Mouse (Mus musculus) kidney, adult 8-10 months (tissue): Measurements from ENCODE around the gene Taf4.

ENCODE experiments used
- DNase-seq, 2 experiments: peaks; one replicate each; pipeline ENCODE4 v3.0.0; 2022

Taf4 gene

DNA sequence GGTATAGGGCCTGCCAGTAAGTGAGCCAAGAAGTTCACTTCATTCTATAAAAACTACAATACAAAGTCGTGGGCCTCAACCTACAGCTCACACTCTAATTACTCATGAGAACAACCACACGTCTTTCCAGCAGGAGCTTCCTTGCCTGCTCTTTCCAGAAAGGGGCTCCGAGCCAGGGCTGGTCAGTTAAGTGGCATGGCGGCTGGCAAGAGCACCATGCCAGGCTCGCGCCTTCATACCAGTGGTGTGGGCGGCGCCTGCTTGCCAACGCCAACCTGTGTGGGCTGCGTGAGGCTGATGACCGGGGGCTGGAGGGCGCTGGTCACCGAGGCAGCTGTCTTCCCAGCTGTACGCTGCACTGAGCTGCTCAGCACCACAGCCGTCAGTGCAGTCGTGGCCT, 44.7 kb downstream of the Taf4 start:
- no peak for DNase-seq

DNA sequence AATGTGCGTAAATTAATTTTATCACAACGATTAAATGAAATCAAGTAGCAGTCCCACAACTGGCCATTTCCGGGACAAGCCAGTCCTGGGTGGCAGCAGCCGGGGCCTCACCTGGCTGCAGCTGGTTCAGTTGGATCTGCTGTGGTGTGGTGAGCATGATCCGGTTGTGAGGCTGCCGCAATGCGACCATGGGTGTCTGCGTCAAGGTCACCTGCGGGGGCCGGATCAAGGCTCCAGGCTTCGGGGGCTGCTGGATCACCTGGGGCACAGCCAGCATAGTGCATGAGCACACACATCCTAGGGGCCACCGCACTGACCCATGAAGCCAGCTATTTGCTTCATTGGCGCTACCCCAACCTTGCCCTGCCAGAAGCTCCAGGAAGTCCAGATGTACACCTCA, 47.3 kb downstream of the Taf4 start:
- DNase-seq: peak; percentile 55 to 59

DNA sequence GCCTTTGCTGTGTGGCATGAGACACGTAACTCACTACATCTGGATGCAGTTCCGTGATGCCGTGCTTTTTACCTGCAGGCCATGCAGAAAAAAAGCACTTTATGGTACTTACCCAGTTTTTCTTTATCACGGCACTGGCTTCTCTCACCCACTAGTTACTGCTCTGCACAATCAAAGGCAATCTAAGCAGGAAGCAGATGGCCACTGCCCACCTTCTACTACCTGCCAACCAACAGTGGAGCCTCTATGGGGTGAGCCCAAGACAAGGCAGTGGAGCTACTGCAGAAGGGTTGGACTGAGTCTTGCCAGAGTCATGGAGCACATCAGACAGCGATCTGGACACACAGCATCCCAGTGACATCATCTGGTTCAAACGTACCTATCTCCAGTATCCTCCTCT, 52.4 kb downstream of the Taf4 start:
- DNase-seq: no peak

DNA sequence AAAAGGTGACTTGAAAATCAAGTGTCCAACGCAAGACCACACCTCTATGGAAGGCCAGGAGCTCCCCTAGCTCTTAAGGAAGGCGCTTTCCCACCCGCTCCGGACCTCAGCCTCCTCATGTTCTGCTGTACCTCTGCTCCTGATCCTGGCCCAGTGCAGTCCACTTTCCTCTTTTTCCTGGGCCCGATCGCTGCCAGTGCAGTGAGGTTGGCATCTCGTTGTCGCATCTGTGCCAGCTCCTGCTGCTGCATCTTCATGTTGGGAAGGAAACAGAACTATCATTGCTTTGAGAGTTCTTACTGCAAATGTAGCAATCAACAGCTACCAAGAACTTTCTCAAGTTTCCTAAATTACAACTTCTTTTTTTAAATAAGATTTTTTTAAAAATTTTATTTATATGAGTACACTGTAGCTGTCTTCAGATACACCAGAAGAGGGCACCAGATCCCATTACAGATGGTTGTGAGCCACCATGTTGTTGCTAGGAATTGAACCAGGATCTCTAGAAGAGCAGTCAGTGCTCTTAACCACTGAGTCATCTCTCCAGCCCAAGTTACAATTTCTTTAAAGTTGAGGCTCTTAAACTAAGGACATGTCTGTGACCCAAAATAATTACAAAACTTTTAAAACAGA, 55.3 kb downstream of the Taf4 start:
- DNase-seq: no peak

DNA sequence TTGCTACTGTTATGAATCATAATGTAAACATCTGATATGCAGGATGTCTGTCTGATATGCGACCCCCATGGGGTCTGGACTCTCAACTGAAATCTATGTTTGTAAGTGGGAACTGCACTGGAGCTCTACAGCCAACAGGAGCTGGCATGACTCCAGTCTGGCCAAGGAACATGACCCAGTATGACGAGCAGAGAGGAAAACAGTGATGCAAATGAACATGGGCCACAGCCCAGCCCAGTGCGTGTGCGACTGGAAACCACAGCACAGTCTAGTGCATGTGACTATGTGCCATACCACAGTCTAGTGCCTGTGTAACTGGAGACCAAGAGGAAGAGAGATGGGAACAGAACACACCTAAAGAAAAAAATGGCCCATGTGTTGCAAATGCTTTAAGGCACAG, 56.4 kb downstream of the Taf4 start:
- DNase-seq: peak; percentile 13 to 18

DNA sequence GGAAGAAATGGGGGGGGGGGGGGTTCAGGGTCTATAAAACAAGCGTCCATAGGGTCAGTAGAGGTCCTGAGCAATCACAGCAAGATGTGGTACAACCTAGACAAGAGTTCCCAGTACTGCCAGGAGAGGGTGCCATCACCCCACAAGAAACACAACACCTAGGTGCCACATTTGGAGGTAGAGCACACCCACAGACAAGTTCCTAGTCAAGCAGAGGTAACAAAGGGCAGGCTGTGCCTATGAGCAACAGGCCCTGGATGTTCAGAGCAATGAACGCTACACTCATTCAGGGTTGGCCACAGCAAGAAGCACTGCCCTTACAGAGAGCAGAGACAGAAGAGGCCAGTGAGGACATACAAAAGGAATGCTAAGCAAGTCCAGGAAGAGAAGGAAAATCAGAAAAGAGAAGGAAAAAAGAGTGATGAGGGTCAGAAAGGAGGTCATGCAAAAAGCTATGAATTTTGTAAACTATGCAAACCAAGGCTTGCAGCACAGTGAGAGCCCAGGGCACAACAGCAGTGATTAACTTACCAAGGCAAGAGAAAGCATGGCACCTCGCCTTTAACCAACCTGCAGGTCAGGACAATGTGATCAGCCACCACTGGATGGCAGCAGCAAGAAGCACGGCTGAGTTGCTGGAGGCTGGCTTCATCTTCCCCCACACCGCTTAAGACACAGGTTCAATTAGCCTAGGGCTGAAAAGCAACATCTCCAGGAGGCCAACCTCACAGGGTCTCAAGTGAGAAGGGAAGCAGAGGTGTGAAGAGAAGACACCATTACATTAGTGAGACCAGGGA, 59.4 kb downstream of the Taf4 start:
- peak; percentile 62 to 81 for DNase-seq

DNA sequence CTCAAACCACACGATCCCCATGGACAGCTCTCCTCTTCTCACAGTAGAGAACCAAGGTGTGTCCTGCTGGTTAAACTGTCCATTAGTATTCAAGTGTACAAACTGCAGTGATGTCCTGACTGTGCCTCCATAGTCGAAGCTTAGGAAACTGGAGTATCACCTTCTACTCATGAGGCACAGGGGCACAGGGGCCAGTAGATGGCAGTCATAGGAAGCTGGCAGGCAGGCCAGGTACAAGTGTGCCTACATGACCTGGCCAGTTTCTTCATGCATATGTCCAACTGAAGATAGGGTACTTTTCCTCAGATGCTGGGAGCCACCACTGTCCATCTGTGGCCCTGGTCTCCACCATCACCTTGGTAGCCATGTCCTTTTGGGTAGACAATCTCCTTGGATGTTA, 62.2 kb downstream of the Taf4 start:
- DNase-seq: no peak

DNA sequence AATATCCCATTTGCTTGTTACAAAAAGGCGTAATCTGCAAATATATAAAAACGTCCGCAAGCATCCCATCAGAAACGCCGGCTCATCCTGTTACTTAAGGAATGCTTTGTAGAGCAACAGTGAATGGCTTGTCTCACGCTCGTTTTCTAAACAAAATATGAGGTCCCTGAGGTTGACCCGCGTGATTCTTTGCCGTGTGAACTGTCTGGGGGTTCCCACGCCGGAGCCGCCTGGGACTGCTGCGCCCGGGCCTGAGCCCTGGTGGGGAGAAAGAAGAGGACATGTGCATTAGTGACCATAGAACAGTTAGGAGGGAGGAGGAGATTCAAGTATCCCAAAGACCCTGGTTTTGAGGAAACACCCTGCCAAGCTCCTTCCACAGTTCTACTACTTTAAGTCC, 63.1 kb downstream of the Taf4 start:
- no peak for DNase-seq

DNA sequence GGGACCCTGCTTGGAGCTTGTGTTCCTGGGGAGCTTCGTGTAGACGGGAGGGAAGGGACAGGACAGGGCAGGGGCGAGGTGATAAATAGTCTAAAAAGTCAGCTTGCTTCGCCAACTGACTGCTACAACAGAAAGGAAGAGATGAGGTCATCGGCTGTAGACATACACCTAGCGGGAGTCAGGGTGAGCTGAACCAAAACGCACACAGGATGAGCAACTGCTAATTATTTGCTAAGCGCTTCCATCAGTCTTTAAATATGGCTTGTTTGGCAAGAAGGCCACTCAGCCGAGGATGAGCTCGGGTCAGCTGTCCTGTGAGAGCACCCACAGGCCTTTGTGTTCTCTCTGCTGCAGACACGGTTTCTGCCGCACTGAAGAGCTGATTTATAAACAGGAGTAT, 63.5 kb downstream of the Taf4 start:
- DNase-seq: no peak

DNA sequence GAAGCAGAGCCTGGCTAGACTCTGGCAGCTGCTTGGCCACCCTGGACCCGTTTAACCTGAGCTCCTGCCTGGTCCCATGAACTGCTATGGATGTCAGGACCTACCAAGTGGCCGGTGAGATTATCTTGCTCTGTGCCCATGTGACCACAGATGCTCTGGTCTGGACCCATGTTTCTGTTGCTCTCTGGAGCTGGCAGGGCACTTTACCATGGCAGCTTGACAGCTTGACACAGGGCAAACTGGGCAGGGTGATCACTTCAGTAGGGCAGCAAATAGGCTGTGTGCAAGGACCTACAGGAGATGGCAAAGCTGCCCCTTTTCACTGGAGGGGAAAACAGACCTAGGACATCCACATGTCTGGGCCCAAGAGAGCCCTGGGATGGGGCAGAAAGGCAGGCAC, 79.5 kb downstream of the Taf4 start:
- no peak for DNase-seq

DNA sequence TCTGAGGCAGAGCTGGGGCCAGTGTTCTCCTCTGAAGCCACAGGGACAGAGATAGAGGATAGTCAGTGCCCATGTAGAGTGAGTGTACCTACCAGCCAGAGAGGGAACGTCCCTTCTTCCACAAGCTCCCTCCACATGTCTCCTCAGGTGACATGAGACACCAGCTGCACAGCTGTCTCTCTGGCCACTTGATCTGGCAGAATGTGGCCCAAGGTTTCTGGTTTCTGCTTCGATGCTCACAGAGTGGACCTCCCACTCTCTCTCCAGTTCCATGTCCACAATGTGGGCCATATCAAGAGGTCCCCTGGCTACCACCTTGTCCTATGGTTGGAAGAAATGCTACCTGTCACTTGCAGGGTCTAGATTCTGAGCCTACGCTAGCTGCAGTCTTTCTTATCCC, 85.4 kb downstream of the Taf4 start:
- DNase-seq: no peak

DNA sequence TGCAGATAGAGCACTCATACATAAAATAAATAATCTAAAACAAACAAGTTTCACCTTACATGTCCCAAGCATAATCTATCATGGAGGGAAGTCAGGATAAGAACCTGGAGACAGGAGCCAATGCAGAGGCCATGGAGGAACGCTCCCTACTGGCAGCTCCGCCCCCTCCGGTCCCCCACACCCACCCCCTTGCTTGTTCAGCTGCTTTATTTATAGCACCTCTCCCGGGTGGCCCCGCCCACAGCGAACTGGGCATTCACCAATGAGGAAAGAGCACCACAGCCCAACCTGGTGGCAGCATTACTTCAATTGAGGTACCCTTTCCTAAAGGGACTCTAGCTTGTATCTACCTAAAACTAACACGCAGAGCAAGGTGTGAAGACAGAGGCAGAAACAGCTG, 91.9 kb downstream of the Taf4 start:
- DNase-seq: no peak

DNA sequence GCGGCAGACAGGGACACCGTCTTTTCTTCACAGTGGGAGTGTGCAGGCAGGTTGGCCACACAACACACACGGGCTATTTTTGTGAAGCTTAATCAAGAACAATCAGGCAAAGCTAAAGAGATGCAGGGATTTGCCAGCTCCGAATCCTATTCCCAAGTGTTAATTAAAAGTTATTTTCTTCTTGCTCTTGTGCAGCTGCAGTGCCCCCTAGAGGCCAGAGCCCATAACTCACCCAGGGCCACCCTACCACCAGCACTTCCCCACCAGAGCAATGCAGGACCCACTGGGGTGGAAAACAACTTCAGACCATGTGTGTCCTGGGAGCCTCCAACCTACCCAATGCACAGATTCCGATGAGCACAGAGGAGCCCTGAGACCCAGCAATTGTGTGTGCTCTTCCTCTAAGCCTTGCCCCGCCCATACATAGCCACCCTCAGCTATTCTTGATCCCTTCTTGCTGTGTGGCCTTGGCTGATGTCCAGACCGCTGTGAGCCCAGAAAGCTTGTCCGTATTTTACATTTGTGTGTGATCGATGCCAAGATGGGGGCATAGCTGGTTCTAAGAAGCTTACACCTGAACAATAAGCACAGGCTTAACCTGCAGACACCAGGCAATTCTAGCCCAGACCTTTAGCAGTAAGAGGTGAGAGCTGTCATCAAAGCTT, 98.8 kb downstream of the Taf4 start:
- peak in 1 of 2 experiments; percentile 40 for DNase-seq

DNA sequence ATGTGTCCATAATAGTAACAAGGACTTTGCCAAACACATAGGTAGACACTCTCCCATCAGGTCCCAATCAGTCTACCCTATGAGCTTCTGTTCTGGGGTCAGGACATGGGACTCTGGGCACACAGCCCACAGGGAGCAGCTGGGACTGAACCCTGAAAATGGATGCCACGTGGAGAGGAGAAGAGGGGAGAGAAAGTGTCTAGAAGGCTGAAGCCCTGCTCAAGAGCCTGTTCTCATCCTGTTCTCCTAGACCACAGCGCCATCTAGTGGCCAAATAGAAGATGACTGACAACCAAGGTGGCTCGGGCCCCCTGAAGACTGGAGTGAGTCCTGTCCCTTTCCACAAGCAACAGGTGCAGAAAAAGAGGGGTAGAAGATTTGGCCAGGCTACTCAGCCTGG, 101.3 kb downstream of the Taf4 start:
- peak; percentile 21 to 57 for DNase-seq

DNA sequence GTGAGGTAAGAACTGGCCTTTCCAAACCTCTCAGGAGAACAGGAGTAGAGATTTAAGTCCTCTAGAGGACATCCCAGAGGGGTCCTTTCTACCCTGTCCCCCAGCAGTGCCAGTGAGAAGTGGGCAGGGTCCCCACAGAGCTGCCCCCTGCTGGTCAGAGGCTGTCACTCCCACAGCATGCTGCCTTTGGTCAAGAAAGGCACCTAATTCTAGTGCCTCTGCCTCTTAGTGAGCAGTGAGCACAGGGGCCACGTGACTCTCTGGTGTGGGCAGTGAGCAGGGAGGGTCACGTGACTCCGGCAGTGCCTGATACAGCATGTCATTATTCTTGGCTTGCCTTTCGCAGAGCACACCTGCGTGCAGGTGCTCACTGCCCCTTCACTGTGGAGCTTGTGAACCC, 103.1 kb downstream of the Taf4 start:
- DNase-seq: peak; percentile 45 to 56

DNA sequence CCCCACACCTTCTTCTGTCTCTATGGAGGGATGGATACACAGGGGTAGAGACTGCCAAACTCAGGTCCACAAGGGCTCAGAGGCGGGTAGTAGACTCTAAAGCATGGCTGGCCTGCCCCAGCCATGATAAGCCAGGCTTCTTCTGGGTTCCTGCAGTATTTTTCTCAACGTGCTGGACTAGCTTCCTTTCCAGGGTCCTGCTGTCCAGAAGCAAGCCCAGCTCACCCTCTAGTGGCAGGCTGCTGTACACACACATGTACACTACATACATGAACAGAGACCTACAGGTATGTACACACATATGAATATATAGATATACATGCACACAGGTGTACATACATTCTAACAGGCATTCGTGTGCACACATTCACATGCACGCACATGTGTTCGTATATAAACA, 103.7 kb downstream of the Taf4 start:
- DNase-seq: peak in 1 of 2 experiments; percentile 20

DNA sequence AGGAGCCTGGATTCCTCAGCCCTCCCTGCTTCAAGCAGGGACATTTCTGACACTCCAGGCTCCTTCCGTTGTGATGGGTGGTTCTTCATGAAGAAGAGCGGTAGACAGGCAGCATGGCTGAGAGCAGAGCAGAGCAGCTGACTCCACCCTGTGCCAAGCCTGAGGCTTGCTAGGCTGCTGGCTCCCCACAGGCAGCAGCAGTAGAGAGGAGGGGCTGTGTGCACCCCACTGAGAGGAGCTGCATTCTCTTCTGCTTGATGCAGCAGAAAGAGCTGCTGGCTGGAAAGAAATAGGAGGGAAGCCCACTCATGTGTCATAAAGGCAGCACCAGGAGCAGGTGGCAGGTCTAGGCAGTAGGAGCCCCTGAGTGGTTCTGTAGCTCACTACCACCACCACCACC, 106.6 kb downstream of the Taf4 start:
- DNase-seq: no peak

DNA sequence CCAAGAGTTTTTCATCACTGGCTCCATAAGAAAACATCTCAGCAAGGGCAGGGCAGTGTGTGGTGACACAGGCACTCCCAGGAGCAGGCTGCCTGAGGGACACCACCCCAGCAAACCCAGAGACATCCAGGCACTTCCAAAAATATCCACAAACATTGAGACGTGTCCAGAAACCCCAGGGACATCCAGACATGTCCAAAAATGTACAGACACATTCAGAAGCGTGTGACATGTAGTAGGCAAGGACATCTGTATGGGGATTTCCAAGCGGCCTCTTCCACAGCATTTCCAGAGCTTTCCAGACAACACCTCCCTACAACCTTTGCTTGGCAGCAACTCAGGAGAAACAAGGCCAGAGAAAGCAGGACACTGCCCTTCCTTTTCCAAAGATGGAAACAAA, 108.8 kb downstream of the Taf4 start:
- no peak for DNase-seq

DNA sequence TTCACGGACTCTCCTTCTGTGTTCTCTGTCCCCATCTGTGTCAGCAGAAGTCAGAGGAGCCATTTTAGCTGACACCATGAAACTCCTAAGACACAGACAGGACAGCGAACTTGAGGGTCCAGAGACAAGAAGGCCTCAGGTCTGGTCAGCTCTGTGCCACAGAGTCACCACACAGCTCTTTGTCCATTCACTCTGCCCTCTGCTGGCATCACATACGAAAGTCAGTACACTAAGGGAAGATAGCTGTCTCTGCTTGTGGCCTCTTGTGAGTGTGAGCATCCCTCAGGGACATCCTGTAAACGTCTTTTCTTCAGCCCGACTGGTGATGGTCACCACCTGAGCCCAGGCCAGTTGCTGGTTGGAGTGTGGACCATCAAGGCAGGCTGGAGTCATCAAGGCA, 111.3 kb downstream of the Taf4 start:
- no peak for DNase-seq

DNA sequence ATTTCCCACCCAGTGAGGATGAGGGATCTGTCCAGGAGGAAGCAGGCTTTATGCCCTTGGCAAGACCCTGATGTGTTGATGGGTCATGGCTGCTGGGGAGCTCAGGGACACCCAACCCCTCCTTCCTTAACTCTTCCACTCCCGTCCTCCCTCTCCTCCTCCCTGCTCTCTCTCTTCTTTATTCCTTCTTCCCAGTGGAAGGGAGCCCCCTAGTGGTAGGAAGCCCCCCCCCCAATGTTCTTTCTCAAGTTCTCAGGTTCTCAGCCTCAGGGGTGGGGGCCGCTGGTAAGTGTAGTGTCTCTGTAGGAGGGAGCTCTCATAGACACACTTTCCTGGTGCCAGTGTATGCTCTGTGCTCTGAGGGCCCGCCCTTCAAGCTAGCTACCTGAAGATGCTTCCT, 113.2 kb downstream of the Taf4 start:
- no peak for DNase-seq

DNA sequence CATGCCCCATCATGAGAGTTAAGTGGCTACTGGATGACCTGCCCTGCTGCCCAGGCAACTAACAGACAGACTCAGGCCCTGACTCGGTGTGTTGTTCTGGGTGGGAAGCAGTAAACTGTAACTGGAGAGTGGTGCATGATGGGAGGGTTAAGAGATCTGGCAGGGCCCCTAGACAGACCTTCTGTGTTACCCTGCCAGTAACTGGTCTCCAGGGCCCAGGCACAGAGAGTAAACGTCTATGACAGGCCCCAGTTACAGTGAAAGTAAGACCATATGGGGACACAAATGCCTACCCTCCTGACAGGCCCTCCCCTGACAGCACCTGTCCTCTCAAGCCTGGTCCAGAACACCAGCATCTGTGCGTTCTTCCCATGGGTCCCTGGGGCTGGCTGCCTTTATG, 113.8 kb downstream of the Taf4 start:
- DNase-seq: no peak
